Mouse (Mus musculus): Measurements from ENCODE around the gene Cfap58.

DNA sequence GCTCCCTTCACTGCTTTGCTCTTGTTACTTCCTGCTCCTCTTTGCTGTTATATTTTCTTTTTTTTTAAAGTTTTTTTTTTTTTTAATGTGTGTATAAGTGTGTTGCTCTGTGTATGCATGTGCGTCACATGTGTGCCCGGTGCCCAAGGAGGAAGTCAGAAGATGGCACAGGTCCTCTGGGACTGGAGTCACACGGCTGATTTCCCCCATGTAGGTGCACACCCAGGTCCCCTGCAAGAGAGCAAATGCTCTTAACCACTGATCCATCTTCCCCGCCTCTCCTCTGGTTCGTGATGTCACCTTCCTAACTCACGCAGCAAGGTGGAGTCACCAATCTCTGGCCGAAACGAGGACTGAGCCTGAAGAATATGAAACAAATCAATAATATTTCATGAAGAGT, 49.4 kb upstream of the Cfap58 start:
- no peak for TF ChIP-seq CTCF (IDR thresholded peaks at IDR 0.05; ENCODE audit: low read depth)
- no peak for TF ChIP-seq EP300 (IDR thresholded peaks at IDR 0.05; ENCODE audit: low read depth)
